Mouse (Mus musculus) kidney, postnatal 25 days (tissue): ENCODE results near the gene 1700037H04Rik.

ENCODE experiments used
- DNase-seq, 2 experiments: peaks; one replicate each; pipeline ENCODE4 v3.0.0; 2021; ENCODE audit warnings: mixed read lengths in 2 of 2

Gene 1700037H04Rik

DNA sequence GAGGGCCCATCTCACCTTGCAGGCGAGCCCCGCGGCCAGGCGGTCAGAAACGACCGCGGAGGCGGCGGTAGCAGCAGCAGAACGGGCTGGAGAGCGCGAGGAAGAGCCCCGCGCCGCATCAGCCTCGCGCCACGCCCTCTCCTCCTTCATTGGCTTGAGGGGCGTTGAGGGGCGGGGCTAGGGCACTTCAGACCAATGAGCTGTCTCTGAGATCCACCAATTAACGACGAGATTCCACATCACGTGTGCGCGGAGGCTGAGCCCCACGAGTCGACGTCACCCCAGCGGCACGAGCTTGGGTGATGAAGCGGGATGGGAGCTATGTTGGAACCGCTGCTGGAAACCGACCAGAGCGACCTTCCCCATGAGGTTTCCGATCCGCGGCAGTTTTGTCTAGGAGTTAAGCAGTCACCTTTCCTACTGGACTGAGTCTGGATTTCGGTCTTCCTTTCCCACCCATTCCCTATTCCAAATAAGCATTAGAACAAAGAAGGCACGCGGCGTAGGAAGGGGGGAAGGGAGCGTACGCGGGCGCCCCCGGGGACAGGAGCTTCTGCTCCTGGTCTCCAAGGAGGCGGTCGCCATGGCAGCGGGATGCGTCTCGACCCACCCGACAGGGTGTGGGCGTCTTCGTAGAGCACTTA is at the start of gene 1700037H04Rik:
Gene 1700037H04Rik, minus strand, starts transcription at position 144 of the 644 bp plus-strand sequence.
- DNase-seq = peak; percentile 99

DNA sequence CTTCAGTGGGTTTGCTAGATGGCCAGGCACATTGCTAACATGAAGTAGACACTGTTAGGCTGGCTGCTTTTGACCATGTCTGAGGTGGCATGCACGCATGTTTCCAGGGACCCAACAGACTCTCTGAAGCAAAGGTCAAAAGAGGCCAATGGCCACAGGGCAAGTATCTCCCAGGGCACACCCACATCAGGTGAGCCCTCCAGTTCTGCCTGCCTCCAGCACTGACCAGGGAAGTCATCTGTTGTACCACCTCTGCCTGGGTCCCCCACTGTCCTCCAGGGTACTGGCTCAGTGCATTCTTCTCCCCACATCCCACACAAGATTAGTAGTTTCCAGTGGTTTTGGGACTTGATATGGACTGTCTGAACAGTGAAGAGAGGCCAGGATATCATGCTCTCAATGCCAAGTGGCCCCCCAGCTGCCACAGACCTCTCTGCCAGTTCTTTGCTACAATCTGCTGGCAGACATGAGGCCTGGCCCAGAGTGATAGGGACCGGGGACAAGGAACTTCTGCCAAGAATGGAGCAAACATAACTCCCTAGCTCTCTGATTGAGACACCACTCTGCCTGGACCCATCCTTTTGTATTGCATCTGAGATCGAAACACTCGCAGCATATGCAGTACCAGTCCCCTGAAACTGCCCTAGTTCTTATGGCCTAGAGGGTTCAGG is 49.4 kb upstream of the 1700037H04Rik start:
- DNase-seq = peak in 1 of 2 experiments; percentile 55

DNA sequence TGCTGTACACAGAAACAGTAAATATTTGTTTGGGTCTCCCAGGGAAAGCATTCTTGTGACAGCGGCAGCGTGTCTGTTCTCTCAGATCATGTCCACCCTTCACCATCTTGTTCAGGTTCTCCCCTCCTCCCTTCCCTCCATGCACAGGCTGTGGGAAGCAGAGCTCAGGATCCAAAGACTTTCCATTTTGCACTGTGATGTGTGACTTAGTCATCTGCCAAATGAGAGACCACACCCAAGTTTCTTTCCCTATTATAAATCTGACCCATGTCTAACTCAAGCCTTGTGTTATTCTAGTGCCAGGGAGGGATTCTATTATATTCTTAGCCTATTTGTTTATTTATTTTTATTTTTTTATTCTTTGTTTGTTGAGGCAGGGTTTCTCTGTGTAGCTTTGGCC is 48.5 kb upstream of the 1700037H04Rik start:
- no peak for DNase-seq

DNA sequence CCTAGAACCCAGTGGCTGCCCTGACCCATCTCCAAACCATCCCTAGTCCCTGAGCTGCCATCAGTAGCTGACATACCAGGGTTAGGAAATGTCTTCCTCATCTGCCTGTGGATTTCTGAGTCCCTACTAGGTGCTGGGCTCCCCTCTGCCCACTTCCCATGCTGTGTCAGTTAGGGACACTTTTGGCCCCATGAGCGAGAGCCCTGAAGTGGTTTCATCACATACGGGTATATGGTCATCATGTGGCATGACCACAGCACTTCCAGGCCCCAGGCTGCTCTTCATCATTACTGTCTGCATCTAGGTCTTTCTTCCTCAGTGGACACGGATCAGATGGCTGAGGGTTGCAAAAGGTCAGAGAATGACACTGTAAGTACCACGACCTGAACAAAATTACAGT is 46.9 kb upstream of the 1700037H04Rik start, which contains the start of gene Ap5s1:
Gene Ap5s1, plus strand, starts transcription at position 301 of the 400 bp plus-strand sequence.
- no peak for DNase-seq

DNA sequence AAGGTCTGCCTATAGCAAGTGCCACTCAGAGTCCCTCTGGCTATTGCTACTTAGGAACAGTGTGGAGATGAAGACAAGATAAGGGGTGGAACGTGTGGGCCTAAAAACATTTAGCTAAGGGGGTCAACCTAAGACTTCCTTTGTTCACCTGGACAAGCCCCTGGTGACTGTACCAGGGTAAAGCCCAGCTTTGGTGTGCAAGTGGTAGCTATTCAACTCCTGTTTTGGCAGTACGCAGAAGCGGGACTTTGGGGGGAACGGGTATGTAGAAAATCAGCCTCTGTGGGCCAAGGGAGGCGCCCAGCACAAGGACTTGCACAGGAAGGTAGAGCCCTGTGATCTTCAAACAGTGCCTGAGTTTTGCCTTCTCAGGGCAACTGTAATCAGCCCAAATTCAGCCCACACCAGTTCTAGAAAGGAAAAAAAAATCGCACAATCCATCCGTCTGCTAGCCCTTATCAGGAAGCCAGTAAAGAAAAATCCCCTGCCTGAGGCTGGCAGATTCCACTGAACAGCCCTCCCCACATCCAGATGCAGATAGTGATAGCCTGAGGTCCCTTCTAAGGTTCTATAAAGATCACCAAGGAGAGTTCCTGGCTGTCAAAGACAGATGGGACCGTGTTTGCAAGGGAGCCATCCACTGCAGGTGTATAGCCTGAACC is 45.8 kb upstream of the 1700037H04Rik start:
- no peak for DNase-seq

DNA sequence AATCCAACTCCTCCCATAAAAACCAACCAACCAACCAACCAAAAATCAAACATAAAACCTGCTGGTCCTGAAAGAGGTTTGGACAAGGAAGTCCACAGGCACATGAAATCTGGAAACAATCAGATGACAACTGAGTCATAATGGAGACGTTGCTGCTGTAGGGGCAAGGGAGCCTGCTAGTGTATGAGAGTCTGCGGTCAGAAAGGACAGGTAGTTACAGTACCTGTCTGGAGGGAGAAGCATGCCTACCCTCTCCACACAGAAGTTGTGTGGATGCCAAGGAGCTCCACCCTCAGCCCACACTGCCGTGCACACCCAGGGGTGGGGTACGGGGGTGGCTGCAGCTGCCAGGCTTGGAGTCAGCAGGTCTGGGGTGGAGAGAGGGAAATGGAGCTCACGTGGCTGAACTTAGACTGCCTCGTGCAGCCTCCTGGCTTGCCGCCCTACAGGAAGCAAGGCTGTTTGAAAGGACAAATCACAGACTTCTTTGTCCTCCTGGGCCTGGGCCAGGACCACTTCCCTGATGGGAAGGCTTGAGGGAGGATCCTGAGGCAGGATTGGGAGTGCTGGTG is 44.6 kb upstream of the 1700037H04Rik start:
- DNase-seq = peak; percentile 97 to 98

DNA sequence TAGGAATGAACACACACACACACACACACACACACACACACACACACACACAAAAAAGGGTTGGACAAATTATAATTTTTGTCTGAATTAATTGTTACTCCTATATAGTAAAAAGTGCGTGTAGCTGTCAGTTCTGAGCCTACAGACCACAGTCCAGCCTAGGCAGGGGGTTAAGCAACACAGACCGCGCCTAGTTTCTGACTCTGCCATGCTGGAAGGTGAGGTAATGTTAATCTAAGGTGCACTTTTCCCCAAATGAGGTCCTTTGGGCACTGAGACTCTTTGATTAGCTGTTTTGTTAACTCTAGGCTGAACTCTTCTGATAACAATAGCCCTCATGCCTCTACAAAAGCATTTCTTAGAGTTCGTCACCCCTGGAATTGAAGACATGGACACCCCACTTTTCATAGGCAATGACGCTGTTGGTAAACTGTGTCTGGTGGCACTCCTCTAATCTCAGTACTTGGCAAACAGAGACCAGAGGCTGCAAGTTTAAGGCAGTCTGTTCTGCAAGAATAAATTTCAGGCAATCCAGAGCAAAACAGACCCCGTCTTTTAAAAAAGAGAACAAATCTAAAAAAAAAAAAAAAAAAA is 44.0 kb upstream of the 1700037H04Rik start:
- no peak for DNase-seq

DNA sequence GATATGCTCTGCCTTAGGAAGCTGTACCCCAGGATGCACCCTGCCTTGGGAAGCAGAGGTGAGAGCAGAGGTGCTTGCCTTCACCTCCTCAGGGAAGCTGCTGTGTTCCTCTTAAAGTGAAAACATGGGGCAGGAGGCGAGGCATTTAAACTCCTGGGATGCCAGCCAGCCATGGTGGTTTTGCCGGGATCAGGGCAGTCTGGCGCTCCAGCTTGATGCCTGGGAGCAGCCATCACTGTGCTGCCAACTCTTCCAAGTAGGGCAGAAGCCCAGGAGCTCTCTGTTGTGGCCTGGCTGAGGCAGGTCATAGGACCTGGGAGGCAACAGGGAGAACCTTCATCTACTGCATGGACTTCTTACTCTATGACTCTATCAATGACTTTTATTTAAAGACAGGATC is 41.4 kb upstream of the 1700037H04Rik start:
- no peak for DNase-seq

DNA sequence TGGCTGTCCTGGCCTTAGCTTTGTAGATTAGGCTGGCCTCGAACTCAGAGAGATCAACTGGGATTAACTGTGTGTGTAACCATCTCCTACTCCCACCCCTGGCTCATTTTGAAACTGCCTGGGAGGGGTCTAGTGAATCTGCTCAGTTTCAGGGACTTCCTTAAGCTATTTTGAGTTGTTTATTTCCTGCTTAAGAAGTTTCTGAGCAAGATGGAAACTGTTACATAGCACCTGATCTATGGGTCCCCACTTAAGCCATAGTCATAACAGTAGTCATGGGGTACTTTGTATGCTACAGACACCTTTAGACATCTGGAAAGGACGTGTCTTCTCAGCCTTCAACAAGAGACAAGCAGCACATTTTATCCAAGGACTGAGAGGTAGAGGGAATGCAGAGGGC is 40.8 kb upstream of the 1700037H04Rik start:
- DNase-seq = no peak

DNA sequence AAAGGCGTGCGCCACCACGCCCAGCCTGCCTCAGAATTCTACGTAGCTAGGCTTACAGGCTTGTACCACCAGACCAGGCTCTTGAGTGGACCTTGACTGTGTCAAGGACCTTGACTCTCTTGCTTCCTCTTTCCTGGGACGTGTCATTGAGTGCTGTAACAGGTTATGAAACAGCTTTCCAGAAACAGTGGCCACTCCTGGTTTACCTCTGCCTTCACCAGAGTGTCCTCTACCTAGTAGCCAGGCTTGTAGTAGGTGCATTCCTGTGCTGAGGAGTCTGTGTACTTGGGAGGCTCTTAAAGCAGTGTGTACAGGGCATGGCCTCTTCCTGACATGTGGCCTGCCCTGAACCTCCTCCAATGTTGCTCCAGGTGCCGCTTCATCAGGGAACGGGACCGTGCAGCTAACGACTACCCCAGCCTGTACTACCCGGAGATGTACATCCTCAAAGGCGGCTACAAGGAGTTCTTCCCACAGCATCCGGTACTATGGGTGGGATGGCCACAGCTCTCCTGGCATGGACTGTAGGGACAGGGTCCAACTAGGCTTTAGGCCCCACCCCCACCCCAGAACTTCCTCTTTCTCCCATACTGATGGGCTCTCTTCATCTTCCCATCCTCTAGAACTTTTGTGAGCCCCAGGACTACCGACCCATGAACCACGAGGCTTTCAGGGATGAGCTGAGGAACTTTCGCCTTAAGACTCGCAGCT is 36.9 kb upstream of the 1700037H04Rik start:
- no peak for DNase-seq

DNA sequence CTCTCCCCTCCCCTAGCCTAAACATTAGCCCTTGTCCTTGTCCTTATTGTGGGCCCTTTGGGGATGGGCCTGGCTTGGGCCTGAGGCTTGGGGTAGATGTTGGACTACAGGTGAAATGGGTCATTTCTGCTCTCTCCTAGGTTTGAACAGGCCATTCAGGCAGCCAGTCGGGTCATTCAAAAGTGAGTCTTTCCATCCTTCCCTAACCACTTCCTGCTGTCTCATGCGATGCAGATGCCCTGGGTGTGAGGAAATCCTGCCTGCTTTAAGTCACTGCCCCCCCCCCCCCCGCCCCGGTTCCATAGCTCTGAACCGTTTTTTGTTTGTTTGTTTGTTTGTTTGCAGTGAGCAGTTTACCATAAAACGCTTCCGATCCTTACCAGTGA is 31.1 kb upstream of the 1700037H04Rik start:
- no peak for DNase-seq

DNA sequence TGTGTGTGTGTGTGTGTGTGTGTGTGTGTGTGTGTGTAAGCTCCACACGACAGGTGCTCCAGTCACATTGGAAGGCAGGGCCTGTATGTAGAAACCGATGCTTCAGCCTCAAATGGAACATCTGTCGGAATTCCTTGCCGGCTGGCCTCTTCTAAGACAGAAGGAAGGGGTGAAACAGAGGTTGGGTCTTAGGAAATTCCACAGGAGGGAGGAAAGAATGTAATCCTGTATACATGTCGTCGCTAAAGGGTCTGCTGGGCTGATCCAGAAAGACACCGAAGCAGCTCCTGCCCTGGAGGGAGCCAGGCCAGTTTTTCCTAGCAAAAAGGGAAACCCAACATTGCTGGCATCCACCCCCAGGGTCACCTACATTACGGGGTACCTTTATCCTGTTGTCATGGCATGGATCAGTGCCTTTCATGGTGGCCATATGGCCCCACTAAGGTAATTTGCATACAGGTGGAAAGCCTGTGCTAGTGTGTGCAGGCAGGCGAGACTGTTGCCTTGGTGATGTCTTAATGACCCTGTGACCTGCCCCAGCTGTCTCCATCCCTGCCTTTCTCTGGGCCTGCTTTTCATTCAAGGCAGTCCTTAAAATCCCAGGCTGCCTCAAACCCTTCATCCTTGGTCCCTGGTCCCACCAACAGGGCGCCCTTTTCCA is 30.6 kb upstream of the 1700037H04Rik start:
- peak; percentile 50 to 76 for DNase-seq

DNA sequence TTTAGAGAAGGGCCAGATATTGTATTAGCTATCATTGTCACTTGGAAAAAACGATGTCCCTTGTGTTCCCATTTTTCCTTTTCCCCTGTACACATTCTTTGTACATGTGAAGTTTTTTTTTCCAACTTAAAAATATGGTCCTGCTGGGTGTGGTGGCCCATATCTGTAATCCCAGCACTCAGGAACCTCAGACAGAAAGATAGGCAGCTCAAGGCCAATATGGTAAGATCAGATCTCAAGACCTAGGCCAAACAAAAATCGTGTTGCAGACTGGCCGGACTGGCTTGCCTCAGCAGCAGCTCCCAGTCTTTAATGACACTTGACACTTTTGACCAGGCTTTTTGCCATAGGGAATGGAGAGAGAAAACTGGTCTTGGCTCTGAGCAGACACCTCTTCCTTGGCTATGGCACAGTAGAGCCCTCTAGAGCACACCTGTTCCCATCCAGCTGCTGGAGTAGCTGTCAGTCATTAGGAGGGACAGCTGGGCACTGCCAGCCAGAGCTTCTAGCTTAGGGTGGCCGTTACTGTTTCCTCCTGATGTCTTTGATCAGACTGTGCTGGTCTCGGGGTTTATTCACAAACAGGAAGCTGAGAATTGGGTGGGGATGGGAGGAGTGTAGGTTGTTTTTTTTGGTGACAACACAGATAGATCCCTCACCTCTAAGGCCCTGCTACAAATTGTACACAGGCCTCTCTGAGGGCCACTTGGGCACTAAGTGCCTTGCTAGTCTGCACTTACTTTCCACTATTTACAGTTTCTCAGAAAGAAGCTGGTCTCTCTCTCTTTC is 29.8 kb upstream of the 1700037H04Rik start:
- no peak for DNase-seq

DNA sequence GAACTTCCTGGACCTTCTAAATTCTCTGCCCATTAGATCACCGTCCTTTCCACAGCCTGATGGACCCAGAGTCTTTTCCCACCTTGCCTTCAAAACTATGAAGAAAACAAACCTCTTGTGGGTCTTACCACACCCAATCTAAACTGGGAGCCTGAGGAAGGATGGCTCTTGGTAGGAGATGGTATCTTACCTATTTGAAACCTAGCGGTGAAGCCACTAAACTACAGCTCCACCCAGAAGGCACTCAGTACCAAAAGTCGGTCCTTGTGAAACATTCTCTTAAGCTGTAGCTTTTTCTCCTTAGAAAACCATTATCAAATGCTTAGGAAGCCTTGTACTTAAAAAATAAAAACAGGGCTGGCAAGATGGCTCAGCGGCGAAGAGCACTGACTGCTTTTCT is 28.4 kb upstream of the 1700037H04Rik start:
- DNase-seq = no peak

DNA sequence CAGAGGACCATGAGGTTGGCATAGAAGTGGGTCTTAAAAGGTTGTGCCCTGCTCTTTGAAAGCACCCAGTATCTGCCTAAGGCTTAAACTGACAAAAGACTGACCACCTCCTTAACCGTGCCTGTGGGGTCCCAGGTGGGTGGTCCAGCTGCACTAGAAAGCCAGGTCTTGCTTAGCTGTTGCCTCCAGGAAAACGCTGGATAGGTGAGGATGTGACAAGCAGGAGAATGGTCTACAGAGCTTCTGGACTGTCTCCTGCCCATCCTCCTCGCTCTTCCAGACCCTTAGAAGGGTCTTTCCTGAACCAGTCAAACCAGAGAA is 27.7 kb upstream of the 1700037H04Rik start:
- DNase-seq = no peak

DNA sequence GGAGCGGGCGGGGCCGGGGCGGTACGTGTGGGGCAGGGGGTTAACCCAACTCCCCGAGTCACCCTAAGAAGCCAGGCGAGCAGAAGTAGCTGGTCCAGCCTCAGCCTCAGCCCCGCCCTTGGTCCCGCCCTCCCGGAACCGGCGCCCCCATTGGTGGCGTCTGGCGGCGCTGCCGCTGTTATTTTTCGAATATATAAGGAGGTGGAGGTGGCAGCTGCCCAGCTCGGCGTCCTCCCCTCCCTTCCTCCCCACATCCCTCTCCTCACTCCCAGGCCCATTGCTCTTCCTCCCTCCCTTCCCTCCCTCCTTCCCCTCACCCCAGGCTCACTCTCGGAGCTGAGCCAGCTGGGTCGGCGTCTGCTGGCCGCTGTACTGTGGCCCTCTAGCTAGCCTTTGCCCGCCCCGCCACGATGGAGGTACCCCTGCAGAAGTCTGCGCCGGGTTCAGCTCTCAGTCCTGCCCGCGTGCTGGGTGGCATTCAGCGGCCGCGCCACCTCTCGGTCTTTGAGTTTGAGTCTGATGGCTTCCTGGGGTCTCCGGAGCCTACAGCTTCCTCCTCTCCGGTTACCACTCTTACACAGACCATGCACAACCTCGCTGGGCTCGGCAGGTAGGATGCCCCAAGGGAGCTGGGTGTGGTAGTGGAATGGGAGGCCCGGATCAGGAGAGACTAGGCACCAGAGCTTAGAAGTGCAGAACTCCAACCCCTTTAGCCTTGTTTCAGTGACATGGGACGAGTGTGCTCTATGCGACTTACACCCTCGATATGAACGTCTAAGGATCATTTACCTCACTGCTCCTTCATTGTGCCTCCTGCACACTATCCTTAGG is 27.1 kb upstream of the 1700037H04Rik start, which contains the start of the genes Cdc25b and Spef1:
Gene Cdc25b, plus strand, starts transcription at position 179 of the 831 bp plus-strand sequence.
Gene Spef1, minus strand, starts transcription at position 512 of the 831 bp plus-strand sequence.
- peak; percentile 88 to 94 for DNase-seq

DNA sequence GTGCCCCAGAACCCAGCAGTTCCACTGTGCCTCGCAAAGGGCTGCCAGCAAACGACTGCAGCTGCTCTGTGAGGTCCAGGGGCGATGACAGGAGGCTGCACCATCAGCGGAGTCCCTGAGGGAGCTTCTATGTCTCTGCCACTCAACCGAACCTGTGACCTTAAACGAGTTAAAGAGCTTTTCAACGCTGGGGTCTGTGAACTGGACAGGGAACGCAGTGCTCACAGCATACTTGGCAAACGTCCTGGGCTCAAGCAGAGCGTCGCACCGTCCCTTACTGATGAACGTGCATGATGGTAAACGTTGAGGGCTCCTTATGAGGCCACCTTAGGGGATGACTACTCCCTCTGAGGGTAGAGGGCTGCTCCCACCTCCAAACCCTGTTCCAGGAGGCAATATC is 26.5 kb upstream of the 1700037H04Rik start:
- no peak for DNase-seq

DNA sequence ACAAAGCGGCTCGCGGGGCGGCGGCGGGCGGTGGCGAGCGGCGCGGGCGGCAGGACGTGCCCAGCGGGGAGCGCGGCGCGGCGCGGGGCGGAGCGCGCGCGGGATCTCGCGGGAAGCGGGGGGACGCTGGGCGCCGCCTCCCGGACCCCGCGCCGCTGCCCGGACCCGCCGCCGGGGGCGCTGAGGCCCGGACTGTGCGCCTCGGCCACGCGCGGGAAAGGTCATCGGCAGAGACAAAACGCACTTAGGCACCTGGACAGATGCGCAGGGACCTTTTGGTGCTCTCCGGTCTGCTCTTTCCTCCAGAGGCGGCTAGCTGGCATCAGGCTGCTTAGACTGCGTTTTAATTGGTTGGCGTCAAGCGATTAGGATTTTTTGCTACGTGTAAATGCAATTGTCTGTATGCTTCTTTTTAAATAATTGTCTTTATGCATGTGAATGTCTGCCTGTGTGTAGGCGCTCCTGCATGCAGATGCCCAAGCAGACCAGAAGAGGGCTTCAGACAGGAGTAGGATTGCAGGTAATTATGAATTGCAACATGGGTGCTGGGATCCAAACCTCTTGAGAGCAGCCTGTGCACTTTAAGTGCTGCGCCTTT is 20.2 kb upstream of the 1700037H04Rik start, which contains the start of gene Cenpb:
Gene Cenpb, minus strand, starts transcription at position 78 of the 598 bp plus-strand sequence.
- peak; percentile 84 to 91 for DNase-seq

DNA sequence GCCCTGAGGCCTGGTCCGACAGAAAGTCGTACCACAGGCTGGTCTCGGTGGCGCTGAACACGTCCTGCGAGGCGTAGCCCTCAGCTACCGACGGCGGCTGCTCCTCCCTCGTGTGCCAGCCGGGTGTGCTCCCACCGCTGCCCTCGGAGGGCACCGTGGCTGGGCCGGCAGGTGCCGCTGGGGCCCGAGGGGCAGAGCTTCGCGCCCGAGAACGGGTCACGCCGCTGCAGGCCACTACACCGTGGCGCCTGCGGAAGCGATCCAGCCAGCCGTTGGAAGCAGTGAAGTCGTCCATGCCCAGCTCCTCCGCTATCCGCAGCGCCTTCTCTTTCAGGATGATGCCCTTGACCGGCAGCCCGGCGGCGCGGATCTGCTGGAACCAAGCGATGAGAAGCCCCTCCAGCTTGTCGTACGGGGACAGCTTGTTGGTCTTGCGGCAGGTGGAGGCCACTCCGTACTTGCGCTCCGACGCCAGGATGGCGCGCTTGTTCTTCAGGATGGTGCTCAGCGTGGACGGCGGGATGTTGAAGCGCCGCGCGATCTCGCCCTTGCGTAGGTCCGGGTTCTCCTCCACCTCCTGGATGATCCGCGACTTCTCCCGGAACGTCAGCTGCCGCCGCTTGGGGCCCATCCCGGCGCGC is 19.5 kb upstream of the 1700037H04Rik start:
- peak; percentile 59 to 85 for DNase-seq
